Mouse (Mus musculus) embryonic facial prominence, embryonic 10.5 days (tissue): ENCODE results near the gene 4430402I18Rik. TPM values are rescaled to one million over a fixed set of nuclear protein-coding genes. Genes with fewer than 3 reads are reported as not detected.

ENCODE experiments used
- polyA plus RNA-seq: library from polyadenylated mRNA; unstranded; fragments of >200 nt; fragmentation: Nextera tagmentation; extraction: Ambion mirVana; gene quantifications from 2 replicates; pipeline ENCODE4 v1.2.1, GENCODE M21; 2016

Gene 4430402I18Rik
- polyA plus RNA-seq, 1 experiment from 2014 or later, result 0.52 TPM

Other genes starting within 250 kb of the 4430402I18Rik start
- gene Slc1a1, start 132.8 kb downstream of the 4430402I18Rik start, polyA plus RNA-seq, result 0.55 and 1.00 TPM in 2 replicates
- 4.1 and 4.3 TPM in 2 replicates for gene Plpp6, start 3.8 kb downstream of the 4430402I18Rik start, polyA plus RNA-seq
- gene Cdc37l1, start 22.6 kb upstream of the 4430402I18Rik start, polyA plus RNA-seq, result 37.3 and 37.9 TPM in 2 replicates
- 71.7 and 73.8 TPM in 2 replicates for gene Ak3, start 80.2 kb upstream of the 4430402I18Rik start, polyA plus RNA-seq
- 89.9 and 95.4 TPM in 2 replicates for gene Rcl1, start 133.6 kb upstream of the 4430402I18Rik start, polyA plus RNA-seq